Mouse (Mus musculus): Measurements from ENCODE around the gene Shisa8. TPM values are rescaled to one million over a fixed set of nuclear protein-coding genes. Genes with fewer than 3 reads are reported as not detected.
"Not testable (repeated sequence)": the region's sequence is repeated elsewhere in the genome, so short reads cannot be mapped to it uniquely, and the experiment has no call there.

The Shisa8 gene
- 0.08 and 0.12 TPM in 2 replicates for polyA plus RNA-seq (2015; fragmentation: Nextera tagmentation; extraction: Ambion mirVana)

- ATAC-seq (ENCODE audit: insufficient read depth) = no peak
- Histone ChIP-seq H3K4me2 (peak within 1 kb of the TSS; percentile 59), H3K9me3 (replicated peaks) (no peaks in the 10 kb centered on the region), H3K9ac (no peak within 1 kb of the TSS), H3K36me3 (replicated peaks) (no peaks in the 10 kb centered on the region), H3K27ac (replicated peaks) (no peak within 1 kb of the TSS), H3K27me3 (peaks cover 99% of the 10 kb centered on the region), H3K4me3 (replicated peaks) (peak within 1 kb of the TSS; percentile 40), H3K4me1 (replicated peaks) (peaks cover 14% of the 10 kb centered on the region)
- under 1% methylated on average over 34 of the region's 34 CpGs for WGBS (ENCODE audit: insufficient replicate concordance)
These were observed at the start of gene Shisa8 for GRCm38 (mm10) chr15:82212752-82213063. Shisa8 (minus strand) TSS chr15:82212815.

- H3K4me2 ChIP-seq = no peak overlapping the region
- no peak overlapping the region for H3K4me3 ChIP-seq (replicated peaks)
- WGBS (ENCODE audit: insufficient replicate concordance) = 9% methylated on average over 16 of the region's 16 CpGs
- H3K27ac ChIP-seq (replicated peaks) = no peak overlapping the region
- no peaks in the 10 kb centered on the region for H3K4me1 ChIP-seq (replicated peaks)
- no peaks in the 10 kb centered on the region for H3K9me3 ChIP-seq (replicated peaks)
- peaks cover 44% of the 10 kb centered on the region; the same call in 1 of the 2 replicates for H3K27me3 ChIP-seq
- H3K9ac ChIP-seq = no peak overlapping the region
- no peak for ATAC-seq (ENCODE audit: insufficient read depth)
- no peaks in the 10 kb centered on the region for H3K36me3 ChIP-seq (replicated peaks)
These were observed 46.9 kb upstream of the Shisa8 start for GRCm38 (mm10) chr15:82259510-82259909.

- no peak for ATAC-seq (ENCODE audit: insufficient read depth)
- H3K4me2 ChIP-seq = no peak overlapping the region
- H3K27me3 ChIP-seq = peaks cover 38% of the 10 kb centered on the region; the same call in 1 of the 2 replicates
- no peaks in the 10 kb centered on the region for H3K4me1 ChIP-seq (replicated peaks)
- H3K4me3 ChIP-seq (replicated peaks) = no peak overlapping the region
- 34% methylated on average over 10 of the region's 10 CpGs for WGBS (ENCODE audit: insufficient replicate concordance)
- H3K9ac ChIP-seq = no peak overlapping the region
- peaks cover 2% of the 10 kb centered on the region; the same call in 1 of the 2 replicates for H3K9me3 ChIP-seq (replicated peaks)
- H3K27ac ChIP-seq (replicated peaks) = no peak overlapping the region
- H3K36me3 ChIP-seq (replicated peaks) = no peaks in the 10 kb centered on the region
These were observed 43.3 kb upstream of the Shisa8 start for GRCm38 (mm10) chr15:82255944-82256383.

- Histone ChIP-seq H3K4me1 (replicated peaks) (no peaks in the 10 kb centered on the region), H3K4me3 (replicated peaks) (no peak overlapping the region), H3K9ac (no peak overlapping the region), H3K27ac (replicated peaks) (no peak overlapping the region), H3K27me3 (peaks cover 31% of the 10 kb centered on the region; the same call in 1 of the 2 replicates), H3K36me3 (replicated peaks) (no peaks in the 10 kb centered on the region), H3K4me2 (no peak overlapping the region), H3K9me3 (replicated peaks) (peaks cover 2% of the 10 kb centered on the region; the same call in 1 of the 2 replicates)
- no peak for ATAC-seq (ENCODE audit: insufficient read depth)
- WGBS (ENCODE audit: insufficient replicate concordance) = 29% methylated on average over 4 of the region's 4 CpGs
These were observed 42.6 kb upstream of the Shisa8 start for GRCm38 (mm10) chr15:82255248-82255647.

- no peak for ATAC-seq (ENCODE audit: insufficient read depth)
These were observed 39.5 kb upstream of the Shisa8 start, which contains the start of gene 1500009C09Rik for GRCm38 (mm10) chr15:82252097-82252496. 1500009C09Rik (plus strand) TSS chr15:82252397.

GRCm38 (mm10) chr15:82251579-82251978, 39.0 kb upstream of the Shisa8 start:
- ATAC-seq (ENCODE audit: insufficient read depth) = no peak
- H3K27me3 ChIP-seq = peaks cover 21% of the 10 kb centered on the region; the same call in 1 of the 2 replicates
- peaks cover 2% of the 10 kb centered on the region; the same call in 1 of the 2 replicates for H3K9me3 ChIP-seq (replicated peaks)
- H3K4me1 ChIP-seq (replicated peaks) = no peaks in the 10 kb centered on the region
- 76% methylated on average over 3 of the region's 3 CpGs for WGBS (ENCODE audit: insufficient replicate concordance)
- no peak overlapping the region for H3K27ac ChIP-seq (replicated peaks)
- H3K36me3 ChIP-seq (replicated peaks) = no peaks in the 10 kb centered on the region
- H3K4me2 ChIP-seq = no peak overlapping the region
- no peak overlapping the region for H3K9ac ChIP-seq
- no peak overlapping the region for H3K4me3 ChIP-seq (replicated peaks)

More at GRCm38 (mm10) chr15:82252097-82252496, 39.5 kb upstream of the Shisa8 start, which contains the start of gene 1500009C09Rik:
- peaks cover 25% of the 10 kb centered on the region; the same call in 1 of the 2 replicates for H3K27me3 ChIP-seq
- H3K27ac ChIP-seq (replicated peaks) = no peak within 1 kb of the TSS
- no peaks in the 10 kb centered on the region for H3K4me1 ChIP-seq (replicated peaks)
- H3K9me3 ChIP-seq (replicated peaks) = peaks cover 2% of the 10 kb centered on the region; the same call in 1 of the 2 replicates
- H3K4me3 ChIP-seq (replicated peaks) = no peak within 1 kb of the TSS
- H3K4me2 ChIP-seq = no peak within 1 kb of the TSS
- H3K36me3 ChIP-seq (replicated peaks) = no peaks in the 10 kb centered on the region
- 57% methylated on average over 6 of the region's 6 CpGs for WGBS (ENCODE audit: insufficient replicate concordance)
- no peak within 1 kb of the TSS for H3K9ac ChIP-seq

- no peak overlapping the region for H3K27ac ChIP-seq (replicated peaks)
- no peak overlapping the region for H3K4me3 ChIP-seq (replicated peaks)
- peaks cover 2% of the 10 kb centered on the region; the same call in 1 of the 2 replicates for H3K9me3 ChIP-seq (replicated peaks)
- H3K27me3 ChIP-seq = no peaks in the 10 kb centered on the region
- 56% methylated on average over 3 of the region's 3 CpGs for WGBS (ENCODE audit: insufficient replicate concordance)
- no peak overlapping the region for H3K9ac ChIP-seq
- H3K4me2 ChIP-seq = no peak overlapping the region
- no peaks in the 10 kb centered on the region for H3K36me3 ChIP-seq (replicated peaks)
- ATAC-seq (ENCODE audit: insufficient read depth) = no peak
- peaks cover 23% of the 10 kb centered on the region for H3K4me1 ChIP-seq (replicated peaks)
These were observed 34.6 kb upstream of the Shisa8 start for GRCm38 (mm10) chr15:82247131-82247776.

- H3K4me3 ChIP-seq (replicated peaks) = peak overlapping the region; percentile 91
- ATAC-seq (ENCODE audit: insufficient read depth); H3K36me3 ChIP-seq (replicated peaks); H3K27me3 ChIP-seq; H3K9me3 ChIP-seq (replicated peaks): not testable (repeated sequence)
- H3K9ac ChIP-seq = peak overlapping the region; percentile 77
- WGBS (ENCODE audit: insufficient replicate concordance) = 22% methylated on average over 9 of the region's 9 CpGs
- peaks cover 31% of the 10 kb centered on the region for H3K4me1 ChIP-seq (replicated peaks)
- peak overlapping the region; percentile 95 for H3K4me2 ChIP-seq
- peak overlapping the region; percentile 89 for H3K27ac ChIP-seq (replicated peaks)
These were observed 32.2 kb upstream of the Shisa8 start for GRCm38 (mm10) chr15:82244805-82245161.

GRCm38 (mm10) chr15:82244115-82244804, 31.6 kb upstream of the Shisa8 start, which contains the start of gene Cenpm:
Cenpm (minus strand) TSS chr15:82244748.
- H3K27me3 ChIP-seq = no peaks in the 10 kb centered on the region
- no peaks in the 10 kb centered on the region for H3K9me3 ChIP-seq (replicated peaks)
- under 1% methylated on average over 65 of the region's 65 CpGs for WGBS (ENCODE audit: insufficient replicate concordance)
- H3K36me3 ChIP-seq (replicated peaks) = peaks cover 1% of the 10 kb centered on the region; the same call in 1 of the 2 replicates
- H3K4me2 ChIP-seq = peak within 1 kb of the TSS; percentile 95
- H3K4me3 ChIP-seq (replicated peaks) = peak within 1 kb of the TSS; percentile 91
- peak within 1 kb of the TSS; percentile 89 for H3K27ac ChIP-seq (replicated peaks)
- peak within 1 kb of the TSS; percentile 77 for H3K9ac ChIP-seq
- ATAC-seq (ENCODE audit: insufficient read depth) = peak; percentile 97
- peaks cover 31% of the 10 kb centered on the region for H3K4me1 ChIP-seq (replicated peaks)

- H3K4me2 ChIP-seq = peak overlapping the region; percentile 95
- H3K27me3 ChIP-seq = no peaks in the 10 kb centered on the region
- no peaks in the 10 kb centered on the region for H3K9me3 ChIP-seq (replicated peaks)
- H3K4me1 ChIP-seq (replicated peaks) = peaks cover 31% of the 10 kb centered on the region
- WGBS (ENCODE audit: insufficient replicate concordance) = 6% methylated on average over 12 of the region's 12 CpGs
- peak overlapping the region; percentile 89 for H3K27ac ChIP-seq (replicated peaks)
- ATAC-seq (ENCODE audit: insufficient read depth) = no peak
- peak overlapping the region; percentile 77 for H3K9ac ChIP-seq
- H3K4me3 ChIP-seq (replicated peaks) = peak overlapping the region; percentile 91
- peaks cover 7% of the 10 kb centered on the region; the same call in 1 of the 2 replicates for H3K36me3 ChIP-seq (replicated peaks)
These were observed 31.1 kb upstream of the Shisa8 start for GRCm38 (mm10) chr15:82243742-82244114.

GRCm38 (mm10) chr15:82243311-82243710, 30.7 kb upstream of the Shisa8 start:
- Histone ChIP-seq H3K27me3 (no peaks in the 10 kb centered on the region), H3K4me3 (replicated peaks) (peak overlapping the region; percentile 91), H3K9ac (peak overlapping the region; percentile 77), H3K36me3 (replicated peaks) (peaks cover 11% of the 10 kb centered on the region), H3K27ac (replicated peaks) (peak overlapping the region; percentile 89; the same call in 1 of the 2 replicates), H3K4me1 (replicated peaks) (peaks cover 31% of the 10 kb centered on the region), H3K9me3 (replicated peaks) (no peaks in the 10 kb centered on the region), H3K4me2 (peak overlapping the region; percentile 95)
- ATAC-seq (ENCODE audit: insufficient read depth) = no peak
- 64% methylated on average over 3 of the region's 3 CpGs for WGBS (ENCODE audit: insufficient replicate concordance)

All from liver, embryonic 15.5 days (tissue).